Mouse (Mus musculus) spleen, adult 2 months (tissue): ENCODE data around the gene Kalrn. TPM values are rescaled to one million over a fixed set of nuclear protein-coding genes. Genes with fewer than 3 reads are reported as not detected.
A peak's percentile ranks its signal among the peaks of the same experiment; 100 is the strongest.

ENCODE experiments used
- DNase-seq, 2 experiments: peaks; one replicate each; pipeline versions ENCODE4 v3.0.0 to v3.0.0-alpha.2; 2012 to 2021; ENCODE audit warnings: low spot score in 2 of 2, low read depth in 1 of 2
- H3K27ac ChIP-seq: fragments of 200-500 bp; 2 replicates; pipeline ENCODE4 v1.5.1; 2012; ENCODE audit warnings: low read length, inconsistent platforms; ENCODE audit not compliant: insufficient read depth
- H3K27me3 ChIP-seq: fragments of 200-500 bp; 2 replicates; pipeline ENCODE4 v1.6.1; 2012; ENCODE audit warnings: mild to moderate bottlenecking, moderate library complexity, low read length, inconsistent platforms; ENCODE audit not compliant: control insufficient read depth, insufficient read depth
- H3K36me3 ChIP-seq: fragments of 200-500 bp; 2 replicates; pipeline ENCODE4 v1.6.1; 2012; ENCODE audit warnings: mild to moderate bottlenecking, low read length, inconsistent platforms; ENCODE audit not compliant: control insufficient read depth, insufficient read depth
- H3K4me1 ChIP-seq: fragments of 200-500 bp; 2 replicates; pipeline ENCODE4 v1.6.1; 2011; ENCODE audit warnings: inconsistent platforms; ENCODE audit not compliant: control insufficient read depth, insufficient read depth, insufficient read length
- H3K4me3 ChIP-seq: fragments of 200-500 bp; 2 replicates; pipeline ENCODE4 v1.5.1; 2011; ENCODE audit warnings: mild to moderate bottlenecking, inconsistent platforms; ENCODE audit not compliant: insufficient read depth, insufficient read length; ENCODE audit errors: extremely low read depth
- CTCF ChIP-seq: fragments of 200-500 bp; IDR thresholded peaks from 2 replicates; pipeline ENCODE4 v1.5.1; 2011; ENCODE audit warnings: mild to moderate bottlenecking, inconsistent platforms; ENCODE audit not compliant: insufficient read depth, insufficient read length, insufficient replicate concordance; ENCODE audit errors: extremely low read depth
- POLR2A ChIP-seq: fragments of 200-500 bp; IDR thresholded peaks from 2 replicates; pipeline ENCODE4 v1.6.1; 2011; ENCODE audit warnings: low read depth, low read length, inconsistent platforms
- WGBS: fragments of 180-500 bp; shearing (Covaris S2); methylation state at CpG from one replicate; pipeline ENCODE4 v1.1.7; 2018; 5-methylcytosine and 5-hydroxymethylcytosine counted together
- polyA plus RNA-seq: library from polyadenylated mRNA; depleted of rRNA; stranded (reverse); fragments of >200 nt; gene quantifications from 2 replicates; pipeline ENCODE4 v1.2.3, GENCODE M21; 2012

The Kalrn gene
- polyA plus RNA-seq, 1 experiment = 7.6 TPM

- no peak overlapping the region for H3K27ac ChIP-seq
- TF ChIP-seq CTCF (no peak), POLR2A (no peak)
- WGBS = 77% methylated on average over 2 of the region's 2 CpGs
- H3K4me3 ChIP-seq = no peak overlapping the region
- no peaks in the 10 kb centered on the region for H3K4me1 ChIP-seq
- no peaks in the 10 kb centered on the region for H3K36me3 ChIP-seq
- DNase-seq = no peak
- no peaks in the 10 kb centered on the region for H3K27me3 ChIP-seq
Measured at GRCm38 (mm10) chr16:33931682-33932081, 641.6 kb downstream of the Kalrn start.

- DNase-seq = no peak
- WGBS = 84% methylated on average over 6 of the region's 6 CpGs
- no peak overlapping the region for H3K27ac ChIP-seq
- TF ChIP-seq POLR2A = no peak
- TF ChIP-seq CTCF = no peak
- no peak overlapping the region for H3K4me3 ChIP-seq
- no peaks in the 10 kb centered on the region for H3K27me3 ChIP-seq
- no peaks in the 10 kb centered on the region for H3K4me1 ChIP-seq
- H3K36me3 ChIP-seq = no peaks in the 10 kb centered on the region
Measured at GRCm38 (mm10) chr16:33930785-33931184, 642.5 kb downstream of the Kalrn start.

DNA sequence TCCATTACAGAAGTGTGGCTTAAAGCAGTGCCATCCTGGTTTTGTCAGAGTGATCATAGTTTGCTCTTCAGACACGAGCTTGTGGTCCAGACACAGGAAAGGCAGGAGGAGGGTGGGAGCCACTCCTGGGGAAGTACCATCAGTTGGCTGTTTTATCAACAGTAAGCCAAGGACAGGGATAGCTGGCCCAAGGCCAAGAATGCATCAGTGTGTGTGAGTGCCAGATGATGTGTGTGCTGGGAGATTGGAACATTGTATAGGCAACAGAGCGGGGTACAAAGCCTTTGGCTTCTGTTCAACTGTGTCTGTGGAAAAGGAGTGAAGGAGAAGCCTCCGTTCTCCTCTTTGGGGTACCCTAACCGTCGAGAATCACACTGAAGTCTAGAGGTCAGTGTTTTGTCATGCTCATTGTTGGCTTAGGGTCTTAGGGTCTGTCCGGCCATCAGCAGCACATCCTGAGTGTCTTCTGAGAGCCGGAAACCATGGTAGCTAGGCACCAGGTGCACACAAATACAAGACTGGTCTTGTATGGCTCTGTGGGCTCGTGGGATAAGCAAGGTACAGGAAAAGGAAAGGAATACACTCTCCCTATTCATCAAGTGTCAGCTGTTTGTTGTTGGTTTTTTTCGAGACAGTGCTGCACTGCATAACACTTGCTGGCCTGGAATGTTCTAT lies 644.4 kb downstream of the Kalrn start:
- Histone ChIP-seq H3K27me3 (no peaks in the 10 kb centered on the region), H3K36me3 (no peaks in the 10 kb centered on the region), H3K27ac (no peak overlapping the region), H3K4me3 (no peak overlapping the region), H3K4me1 (no peaks in the 10 kb centered on the region)
- TF ChIP-seq POLR2A = no peak
- no peak for TF ChIP-seq CTCF
- 75% methylated on average over 9 of the region's 9 CpGs for WGBS
- DNase-seq = no peak

GRCm38 (mm10) chr16:33927263-33927824 lies 646.0 kb downstream of the Kalrn start:
- 86% methylated on average over 6 of the region's 6 CpGs for WGBS
- Histone ChIP-seq H3K27me3 (no peaks in the 10 kb centered on the region), H3K27ac (no peak overlapping the region), H3K4me3 (no peak overlapping the region), H3K36me3 (no peaks in the 10 kb centered on the region), H3K4me1 (no peaks in the 10 kb centered on the region; the same call in 1 of the 2 replicates)
- no peak for TF ChIP-seq CTCF
- TF ChIP-seq POLR2A = no peak
- DNase-seq = no peak

DNA sequence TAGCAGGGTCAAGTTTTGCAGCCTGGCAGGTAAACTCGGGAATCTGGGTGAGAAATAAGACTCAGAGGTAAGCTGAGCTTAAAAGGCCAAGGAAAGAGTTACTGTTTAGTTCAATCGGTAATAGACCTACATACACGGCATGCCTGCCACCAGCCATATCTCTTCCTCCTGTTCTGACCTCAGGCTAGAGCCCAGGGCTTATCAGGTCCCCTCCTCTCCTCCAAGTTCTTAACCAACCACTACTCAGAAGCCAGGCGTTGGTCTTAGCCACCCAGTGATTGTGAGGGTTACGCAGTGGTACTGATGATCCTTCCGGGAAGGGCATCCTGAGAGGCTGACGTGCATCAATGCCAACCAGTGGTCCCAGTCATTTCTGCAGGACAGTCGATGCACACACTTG lies 649.6 kb downstream of the Kalrn start:
- H3K4me3 ChIP-seq = no peak overlapping the region
- TF ChIP-seq POLR2A = no peak
- no peak for TF ChIP-seq CTCF
- DNase-seq = no peak
- WGBS = 74% methylated on average over 8 of the region's 8 CpGs
- H3K36me3 ChIP-seq = no peaks in the 10 kb centered on the region
- no peaks in the 10 kb centered on the region for H3K27me3 ChIP-seq
- peaks cover 5% of the 10 kb centered on the region; the same call in 1 of the 2 replicates for H3K4me1 ChIP-seq
- no peak overlapping the region for H3K27ac ChIP-seq

DNA sequence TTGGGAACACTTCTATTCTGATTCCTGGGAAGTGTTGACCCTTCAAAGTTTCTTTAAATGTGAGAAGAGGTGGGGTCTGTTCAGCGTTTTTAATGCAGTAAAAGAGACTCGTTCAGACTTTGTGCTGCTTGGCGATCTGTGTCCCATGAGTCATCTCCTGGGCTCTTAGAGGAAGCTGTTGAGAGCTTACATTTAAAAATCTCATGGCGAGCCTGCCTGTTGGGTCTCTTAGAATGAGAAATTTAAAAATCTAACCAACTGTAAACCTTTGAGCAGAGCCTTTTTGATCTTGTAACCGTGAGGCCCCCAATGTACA lies 650.4 kb downstream of the Kalrn start:
- H3K4me1 ChIP-seq = peaks cover 5% of the 10 kb centered on the region; the same call in 1 of the 2 replicates
- no peak overlapping the region for H3K4me3 ChIP-seq
- DNase-seq = no peak
- no peaks in the 10 kb centered on the region for H3K36me3 ChIP-seq
- 0 out of 2 replicates have a peak overlapping the region, but pooled peaks have one; percentile 19 for H3K27ac ChIP-seq
- H3K27me3 ChIP-seq = no peaks in the 10 kb centered on the region
- TF ChIP-seq CTCF = no peak
- TF ChIP-seq POLR2A = no peak
- WGBS = 36% methylated on average over 5 of the region's 5 CpGs

DNA sequence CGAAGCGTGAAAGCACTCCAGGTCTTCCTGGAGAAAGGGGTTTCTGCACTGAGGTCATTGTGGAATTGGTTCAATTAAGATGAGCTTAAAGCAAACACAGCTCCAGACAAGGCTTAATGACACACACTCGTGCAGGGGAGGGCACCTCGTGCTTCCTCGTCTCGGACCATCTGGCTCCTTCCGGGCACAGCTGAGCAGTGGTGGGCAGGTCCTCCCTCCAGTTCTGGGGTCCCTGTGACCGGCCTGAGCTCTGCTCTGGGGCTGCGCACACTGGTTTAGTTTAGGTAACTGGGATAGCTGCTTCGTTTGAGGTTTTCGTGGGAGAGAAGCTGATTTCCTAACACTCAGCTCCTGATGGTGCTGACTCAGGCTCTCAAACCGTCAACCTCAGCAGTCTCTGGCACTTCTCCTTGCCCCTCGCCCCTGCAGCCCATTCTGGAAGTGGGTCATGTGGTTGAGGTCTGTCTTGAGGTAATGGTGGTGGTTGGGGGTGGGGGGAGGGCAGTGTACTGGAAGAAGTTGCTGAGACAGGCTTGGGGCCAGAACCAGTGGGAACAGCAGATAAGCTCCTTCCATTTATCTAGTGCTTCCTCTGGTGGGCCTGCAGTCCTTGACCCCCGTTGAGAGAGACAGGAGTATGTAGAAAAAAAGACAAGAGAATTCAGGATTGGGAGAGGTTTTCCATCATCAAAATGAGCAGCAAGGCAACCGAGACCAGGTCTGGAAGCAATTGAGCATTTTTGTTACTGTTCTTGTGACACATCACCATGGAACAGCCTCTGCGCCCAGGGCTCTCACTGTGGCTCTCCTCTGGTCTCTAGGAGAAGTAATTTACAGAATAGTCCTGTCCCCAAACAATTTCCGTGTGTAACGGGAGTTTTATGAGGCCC lies 651.0 kb downstream of the Kalrn start:
- peak overlapping the region; percentile 19; the same call in 1 of the 2 replicates for H3K27ac ChIP-seq
- H3K4me1 ChIP-seq = peaks cover 5% of the 10 kb centered on the region; the same call in 1 of the 2 replicates
- H3K4me3 ChIP-seq = no peak overlapping the region
- 21% methylated on average over 18 of the region's 18 CpGs for WGBS
- DNase-seq = peak in 1 of 2 experiments; percentile 21
- H3K36me3 ChIP-seq = no peaks in the 10 kb centered on the region
- TF ChIP-seq POLR2A (no peak), CTCF (no peak)
- H3K27me3 ChIP-seq = no peaks in the 10 kb centered on the region
